Mouse (Mus musculus) lung, embryonic 15.5 days (tissue): ENCODE data around the gene Mrps11. TPM values are rescaled to one million over a fixed set of nuclear protein-coding genes. Genes with fewer than 3 reads are reported as not detected.

Experiments used
- ATAC-seq: fragments of 200-750 bp; cut with Nextera tagmentation; 2 replicates; pipeline ENCODE4 v1.8.0; 2017; ENCODE audit warnings: moderate number of reproducible peaks, borderline replicate concordance; ENCODE audit not compliant: low FRiP score, low TSS enrichment; ENCODE audit errors: extremely low read depth
- H3K27ac ChIP-seq: fragments of 300-500 bp; sonication (generic); 2 replicates; pipeline ENCODE4 v1.5.1; 2015; ENCODE audit warnings: moderate library complexity, mild to moderate bottlenecking, inconsistent platforms
- H3K27me3 ChIP-seq: fragments of 300-500 bp; sonication (generic); 2 replicates; pipeline ENCODE4 v1.6.1; 2015; ENCODE audit warnings: inconsistent platforms
- H3K36me3 ChIP-seq: fragments of 300-500 bp; sonication (generic); 2 replicates; pipeline ENCODE4 v1.6.1; 2015; ENCODE audit warnings: inconsistent platforms
- H3K4me1 ChIP-seq: fragments of 300-500 bp; sonication (generic); 2 replicates; pipeline ENCODE4 v1.6.1; 2015; ENCODE audit warnings: inconsistent platforms
- H3K4me2 ChIP-seq: fragments of 300-500 bp; sonication (generic); 2 replicates; pipeline ENCODE4 v1.6.1; 2015; ENCODE audit warnings: inconsistent platforms, mild to moderate bottlenecking, moderate library complexity
- H3K4me3 ChIP-seq: fragments of 300-500 bp; sonication (generic); 2 replicates; pipeline ENCODE4 v1.5.1; 2015; ENCODE audit warnings: mild to moderate bottlenecking, inconsistent platforms
- H3K9ac ChIP-seq: fragments of 300-500 bp; sonication (generic); 2 replicates; pipeline ENCODE4 v1.6.1; 2015; ENCODE audit warnings: inconsistent platforms
- H3K9me3 ChIP-seq: fragments of 300-500 bp; sonication (generic); 2 replicates; pipeline ENCODE4 v1.6.1; 2016; ENCODE audit warnings: inconsistent platforms
- WGBS: fragments of 180-500 bp; shearing (Covaris S2); methylation state at CpG from one replicate; pipeline ENCODE4 v1.1.7; 2015; 5-methylcytosine and 5-hydroxymethylcytosine counted together
- polyA plus RNA-seq: library from polyadenylated mRNA; unstranded; fragments of >200 nt; fragmentation: Nextera tagmentation; extraction: Ambion mirVana; gene quantifications from 2 replicates; pipeline ENCODE4 v1.2.1, GENCODE M21; 2015

Mrps11 gene
- polyA plus RNA-seq, 1 experiment from 2014 or later = 76.3 TPM

- 47% methylated on average over 9 of the region's 9 CpGs for WGBS
- Histone ChIP-seq H3K4me2 (no peak overlapping the region), H3K27me3 (no peaks in the 10 kb centered on the region), H3K9me3 (no peaks in the 10 kb centered on the region), H3K27ac (no peak overlapping the region), H3K9ac (no peak overlapping the region), H3K4me1 (no peaks in the 10 kb centered on the region), H3K4me3 (no peak overlapping the region), H3K36me3 (peaks cover under 1% of the 10 kb centered on the region; the same call in 1 of the 2 replicates)
- no peak for ATAC-seq
These were observed 15.0 kb downstream of the Mrps11 start for GRCm38 (mm10) chr7:78797843-78798455.

DNA sequence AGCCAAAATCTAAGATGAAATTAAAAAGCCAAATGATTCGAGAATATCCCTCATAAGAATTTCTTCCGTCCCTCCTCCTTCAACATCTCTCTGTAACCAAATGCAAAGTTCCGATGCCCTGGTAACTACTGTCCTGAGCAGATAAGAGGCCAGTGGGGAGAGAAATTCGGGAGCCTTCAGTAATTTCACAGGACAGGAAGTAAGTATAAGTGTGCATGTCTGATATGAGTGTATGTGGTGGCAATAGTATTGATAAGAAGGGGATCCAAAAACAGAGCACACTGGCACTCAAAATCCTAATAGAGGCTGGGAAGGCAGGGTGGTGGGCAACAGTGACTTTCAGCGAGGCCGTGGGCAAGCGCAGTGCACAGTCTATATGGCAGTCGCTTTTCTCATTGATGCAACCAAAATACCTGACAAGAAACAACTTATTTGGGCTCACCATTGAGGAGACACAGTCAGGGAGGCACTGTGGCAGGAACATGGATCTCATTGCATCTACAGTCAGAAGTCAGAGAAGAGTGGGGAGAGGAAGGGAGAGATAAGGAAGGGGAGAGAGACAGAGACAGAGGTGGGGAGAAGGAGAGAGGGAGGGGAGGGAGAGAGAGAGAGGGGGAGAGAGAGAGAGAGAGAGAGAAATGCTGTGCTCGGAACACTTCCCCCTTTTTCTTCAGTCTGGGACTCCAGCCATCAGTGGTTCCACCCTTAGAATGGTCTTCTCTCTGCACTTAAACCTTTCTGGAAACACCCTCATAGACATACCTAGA is 17.0 kb downstream of the Mrps11 start:
- Histone ChIP-seq H3K4me1 (no peaks in the 10 kb centered on the region), H3K27me3 (no peaks in the 10 kb centered on the region), H3K9ac (no peak overlapping the region), H3K9me3 (no peaks in the 10 kb centered on the region), H3K27ac (no peak overlapping the region), H3K4me3 (no peak overlapping the region), H3K36me3 (no peaks in the 10 kb centered on the region), H3K4me2 (no peak overlapping the region)
- ATAC-seq = no peak
- 71% methylated on average over 9 of the region's 9 CpGs for WGBS

DNA sequence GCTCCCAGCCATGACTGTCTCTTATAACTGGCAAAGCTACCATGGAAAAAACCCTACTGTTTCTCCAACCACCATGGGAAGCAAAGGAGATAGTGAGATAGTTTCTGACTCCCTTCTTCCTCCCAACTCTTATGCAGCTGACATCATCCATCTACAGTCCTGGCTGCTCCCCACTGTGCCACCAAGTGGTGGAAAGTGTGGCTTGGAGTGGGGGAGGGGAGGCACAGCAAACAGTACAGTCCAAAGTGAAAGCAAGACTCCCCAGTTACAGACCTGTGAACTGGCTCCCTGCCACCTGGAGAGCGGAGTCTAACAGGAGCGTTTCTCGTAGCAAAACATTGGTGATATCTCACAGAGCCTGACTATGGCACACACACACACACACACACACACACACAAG is 20.9 kb downstream of the Mrps11 start:
- no peaks in the 10 kb centered on the region for H3K36me3 ChIP-seq
- no peak overlapping the region for H3K27ac ChIP-seq
- no peak for ATAC-seq
- no peaks in the 10 kb centered on the region for H3K27me3 ChIP-seq
- H3K9ac ChIP-seq = no peak overlapping the region
- no peak overlapping the region for H3K4me3 ChIP-seq
- H3K9me3 ChIP-seq = no peaks in the 10 kb centered on the region
- H3K4me1 ChIP-seq = no peaks in the 10 kb centered on the region
- no peak overlapping the region for H3K4me2 ChIP-seq
- WGBS = 56% methylated on average over 3 of the region's 3 CpGs

DNA sequence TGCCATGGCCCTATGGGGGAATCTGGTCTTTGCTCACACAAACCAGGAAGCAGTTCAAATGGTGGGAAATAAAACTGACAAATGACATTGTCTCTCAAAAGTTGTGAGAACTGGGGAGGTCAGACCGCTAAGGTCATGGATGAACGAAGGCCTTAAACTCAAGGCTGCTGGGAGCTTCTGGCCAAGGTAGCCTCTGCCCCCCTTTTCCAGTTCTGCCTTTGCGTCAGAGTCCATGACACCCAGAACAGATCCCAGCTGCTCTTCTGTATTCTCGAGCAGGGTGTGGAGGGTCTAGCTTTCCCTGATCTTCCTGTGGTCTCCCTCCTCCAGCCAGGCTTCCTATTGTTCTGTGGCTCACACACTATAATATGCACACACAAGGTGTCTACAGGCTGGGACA is 24.3 kb downstream of the Mrps11 start:
- Histone ChIP-seq H3K4me3 (no peak overlapping the region), H3K36me3 (no peaks in the 10 kb centered on the region), H3K9ac (no peak overlapping the region), H3K4me1 (no peaks in the 10 kb centered on the region), H3K9me3 (no peaks in the 10 kb centered on the region), H3K27me3 (no peaks in the 10 kb centered on the region), H3K27ac (no peak overlapping the region), H3K4me2 (no peak overlapping the region)
- 55% methylated on average over 4 of the region's 4 CpGs for WGBS
- ATAC-seq = no peak

- Histone ChIP-seq H3K9me3 (no peaks in the 10 kb centered on the region), H3K4me1 (no peaks in the 10 kb centered on the region), H3K36me3 (no peaks in the 10 kb centered on the region), H3K27ac (no peak overlapping the region), H3K27me3 (no peaks in the 10 kb centered on the region), H3K4me3 (no peak overlapping the region), H3K4me2 (no peak overlapping the region), H3K9ac (no peak overlapping the region)
- 86% methylated on average over 6 of the region's 6 CpGs for WGBS
- no peak for ATAC-seq
These were observed 30.9 kb downstream of the Mrps11 start for GRCm38 (mm10) chr7:78813791-78814190.

DNA sequence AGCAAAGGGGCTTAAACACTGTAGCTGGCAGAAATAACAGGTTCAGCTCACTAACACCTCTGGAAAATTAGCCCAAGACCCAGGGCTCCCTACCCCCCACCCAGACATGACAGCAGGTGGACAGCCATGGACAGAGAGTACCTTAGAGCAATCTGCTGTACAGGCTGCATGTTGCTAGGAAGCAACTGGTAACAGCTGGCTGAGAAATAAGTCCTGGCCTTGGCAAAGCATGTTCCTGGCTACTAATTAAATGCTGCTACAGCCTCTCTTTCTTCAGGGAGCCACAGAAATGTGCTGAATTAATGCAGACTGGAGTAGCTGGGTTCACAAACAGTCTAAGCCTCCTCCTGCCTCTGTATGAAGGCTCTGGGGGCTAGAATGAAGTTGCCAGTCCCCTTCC is 31.8 kb downstream of the Mrps11 start:
- Histone ChIP-seq H3K27me3 (no peaks in the 10 kb centered on the region), H3K4me2 (no peak overlapping the region), H3K4me3 (no peak overlapping the region), H3K9ac (no peak overlapping the region), H3K4me1 (no peaks in the 10 kb centered on the region), H3K9me3 (no peaks in the 10 kb centered on the region), H3K27ac (no peak overlapping the region), H3K36me3 (no peaks in the 10 kb centered on the region)
- ATAC-seq = no peak

DNA sequence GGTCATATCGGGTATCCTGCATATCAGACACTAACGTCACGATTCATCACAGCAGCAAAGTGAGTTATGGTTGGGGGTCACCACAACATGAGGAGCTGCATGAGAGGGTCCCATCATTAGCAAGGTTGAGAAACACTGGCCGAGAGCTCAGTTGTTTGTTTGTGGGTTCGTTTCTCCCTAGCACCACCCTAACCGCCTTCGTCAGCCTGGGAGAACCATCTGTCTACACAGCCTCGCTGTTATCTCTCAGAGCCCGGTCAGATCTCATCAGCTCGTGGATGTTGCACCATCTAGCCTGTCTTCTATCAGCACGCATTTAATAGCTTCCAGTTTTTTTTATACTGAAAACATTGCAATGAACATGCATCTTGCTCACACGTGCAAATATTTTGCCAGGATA is 35.4 kb downstream of the Mrps11 start:
- H3K4me1 ChIP-seq = no peaks in the 10 kb centered on the region
- no peak overlapping the region for H3K4me2 ChIP-seq
- no peaks in the 10 kb centered on the region for H3K9me3 ChIP-seq
- H3K27ac ChIP-seq = no peak overlapping the region
- H3K27me3 ChIP-seq = no peaks in the 10 kb centered on the region
- WGBS = 72% methylated on average over 12 of the region's 12 CpGs
- no peak overlapping the region for H3K4me3 ChIP-seq
- 0 out of 2 replicates have a peak, but pooled peaks cover 3% of the 10 kb centered on the region for H3K36me3 ChIP-seq
- no peak overlapping the region for H3K9ac ChIP-seq
- no peak for ATAC-seq

GRCm38 (mm10) chr7:78826682-78827385 is 43.9 kb downstream of the Mrps11 start:
- WGBS = 52% methylated on average over 9 of the region's 9 CpGs
- H3K27ac ChIP-seq = no peak overlapping the region
- no peaks in the 10 kb centered on the region for H3K9me3 ChIP-seq
- no peaks in the 10 kb centered on the region for H3K27me3 ChIP-seq
- H3K36me3 ChIP-seq = peaks cover 42% of the 10 kb centered on the region
- H3K9ac ChIP-seq = no peak overlapping the region
- no peak; the same call in 1 of the 2 replicates for ATAC-seq
- H3K4me1 ChIP-seq = no peaks in the 10 kb centered on the region
- no peak overlapping the region for H3K4me2 ChIP-seq
- no peak overlapping the region for H3K4me3 ChIP-seq

DNA sequence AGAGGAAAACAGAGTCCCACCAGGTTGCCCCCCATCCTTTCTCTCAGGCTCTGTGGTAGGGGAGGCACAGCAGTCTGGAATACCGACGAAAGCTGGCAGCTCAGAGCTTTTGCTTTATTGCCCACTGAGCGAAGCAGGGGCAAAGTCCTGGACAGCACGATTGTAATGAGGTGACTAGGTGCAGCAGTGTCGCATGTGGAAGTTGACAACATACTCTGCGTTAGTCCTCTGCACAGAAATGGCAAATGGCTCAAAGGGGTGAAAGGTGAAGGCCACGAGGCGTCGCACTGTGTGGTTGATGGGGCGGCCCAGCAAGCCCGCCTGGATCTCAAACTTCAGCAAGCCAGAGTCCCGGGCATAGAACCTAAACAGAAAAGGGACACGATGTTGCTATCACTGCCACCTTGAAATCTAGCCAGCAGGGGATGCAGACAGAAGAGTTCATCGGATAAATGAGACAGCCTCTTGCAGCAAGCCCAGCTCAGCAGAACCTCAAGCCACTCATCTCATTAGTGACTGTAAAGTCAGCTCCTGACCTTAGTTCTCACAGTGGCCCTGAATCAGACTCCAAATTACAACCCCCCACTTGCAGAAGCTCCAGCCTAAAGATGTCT is 44.9 kb downstream of the Mrps11 start:
- Histone ChIP-seq H3K4me2 (no peak overlapping the region), H3K27me3 (no peaks in the 10 kb centered on the region), H3K4me3 (no peak overlapping the region), H3K36me3 (peaks cover 42% of the 10 kb centered on the region), H3K27ac (no peak overlapping the region), H3K9ac (no peak overlapping the region), H3K4me1 (no peaks in the 10 kb centered on the region), H3K9me3 (no peaks in the 10 kb centered on the region)
- ATAC-seq = no peak
- 68% methylated on average over 14 of the region's 14 CpGs for WGBS

DNA sequence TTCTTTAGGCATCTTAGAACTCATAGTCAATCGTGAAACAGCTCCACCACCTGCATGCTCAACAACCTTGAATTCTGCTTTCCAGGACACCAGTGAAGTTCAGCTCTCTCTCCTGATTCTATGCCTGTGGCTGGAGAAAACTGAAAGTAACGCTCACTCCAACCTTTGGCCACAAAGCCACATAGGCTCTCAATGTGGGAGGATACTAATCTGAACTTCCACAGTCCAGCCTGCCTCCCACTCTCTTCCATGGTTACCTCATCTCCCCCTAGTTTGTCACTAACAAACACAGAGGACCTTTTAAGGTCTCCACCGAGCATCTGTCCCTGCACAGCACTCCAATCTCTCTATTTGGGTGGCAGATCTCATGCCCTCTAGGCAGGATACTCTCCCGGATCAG is 52.7 kb downstream of the Mrps11 start:
- H3K36me3 ChIP-seq = peaks cover 21% of the 10 kb centered on the region

GRCm38 (mm10) chr7:78837250-78837649 is 54.3 kb downstream of the Mrps11 start:
- Histone ChIP-seq H3K4me1 (no peaks in the 10 kb centered on the region), H3K27ac (no peak overlapping the region), H3K27me3 (no peaks in the 10 kb centered on the region), H3K9ac (no peak overlapping the region), H3K36me3 (peaks cover 28% of the 10 kb centered on the region), H3K4me3 (no peak overlapping the region), H3K9me3 (no peaks in the 10 kb centered on the region), H3K4me2 (no peak overlapping the region)
- 78% methylated on average over 4 of the region's 4 CpGs for WGBS
- ATAC-seq = no peak

More for the DNA sequence above, 52.7 kb downstream of the Mrps11 start:
- Histone ChIP-seq H3K9ac (no peak overlapping the region), H3K27me3 (no peaks in the 10 kb centered on the region), H3K27ac (no peak overlapping the region), H3K4me1 (no peaks in the 10 kb centered on the region), H3K4me3 (no peak overlapping the region), H3K4me2 (no peak overlapping the region), H3K9me3 (no peaks in the 10 kb centered on the region)
- no peak for ATAC-seq
- WGBS = 84% methylated on average over 4 of the region's 4 CpGs

- H3K9me3 ChIP-seq = no peaks in the 10 kb centered on the region
- no peak for ATAC-seq
- no peak overlapping the region for H3K9ac ChIP-seq
- H3K27me3 ChIP-seq = no peaks in the 10 kb centered on the region
- WGBS = 73% methylated on average over 5 of the region's 5 CpGs
- no peak overlapping the region for H3K4me3 ChIP-seq
- H3K4me2 ChIP-seq = no peak overlapping the region
- H3K27ac ChIP-seq = no peak overlapping the region
- H3K4me1 ChIP-seq = peaks cover 8% of the 10 kb centered on the region
- H3K36me3 ChIP-seq = peaks cover 40% of the 10 kb centered on the region
These were observed 58.7 kb downstream of the Mrps11 start for GRCm38 (mm10) chr7:78841601-78842000.
